Mouse (Mus musculus) small intestine, adult 2 months (tissue): ENCODE measurements around the gene Gm5431. TPM values are rescaled to one million over a fixed set of nuclear protein-coding genes. Genes with fewer than 3 reads are reported as not detected.

ENCODE experiments used
- H3K27ac ChIP-seq: fragments of 200-500 bp; 2 replicates; pipeline ENCODE4 v1.5.1; 2012; ENCODE audit warnings: low read depth, low read length, control low read depth, inconsistent platforms; ENCODE audit not compliant: insufficient read depth
- H3K27me3 ChIP-seq: fragments of 200-500 bp; 2 replicates; pipeline ENCODE4 v1.6.1; 2012; ENCODE audit warnings: mild to moderate bottlenecking, moderate library complexity, low read length, inconsistent platforms; ENCODE audit not compliant: control insufficient read depth, insufficient read depth
- H3K36me3 ChIP-seq: fragments of 200-500 bp; 2 replicates; pipeline ENCODE4 v1.6.1; 2012; ENCODE audit warnings: mild to moderate bottlenecking, low read length, control low read depth, inconsistent platforms; ENCODE audit not compliant: control insufficient read depth, insufficient read depth
- H3K4me1 ChIP-seq: fragments of 200-500 bp; 2 replicates; pipeline ENCODE4 v1.6.1; 2012; ENCODE audit warnings: low read length, inconsistent platforms, mixed read lengths; ENCODE audit not compliant: control insufficient read depth, insufficient read depth, insufficient read length
- H3K4me3 ChIP-seq: fragments of 200-500 bp; 2 replicates; pipeline ENCODE4 v1.5.1; 2012; ENCODE audit warnings: low read depth, mild to moderate bottlenecking, control low read depth, inconsistent platforms, low read length, moderate library complexity
- CTCF ChIP-seq: fragments of 200-500 bp; IDR thresholded peaks from 2 replicates; pipeline ENCODE4 v1.5.1; 2012; ENCODE audit warnings: low read depth, mild to moderate bottlenecking, control low read depth, inconsistent platforms, low read length, moderate library complexity, mixed read lengths; ENCODE audit not compliant: insufficient replicate concordance, insufficient read length; ENCODE audit errors: extremely low read depth
- POLR2A ChIP-seq: fragments of 200-500 bp; IDR thresholded peaks from 2 replicates; pipeline ENCODE4 v1.6.1; 2012; ENCODE audit warnings: low read depth, mild to moderate bottlenecking, control low read depth, inconsistent platforms, low read length, moderate library complexity
- WGBS: fragments of 180-500 bp; shearing (Covaris S2); methylation state at CpG from one replicate; pipeline ENCODE4 v1.1.7; 2018; 5-methylcytosine and 5-hydroxymethylcytosine counted together
- polyA plus RNA-seq: library from polyadenylated mRNA; depleted of rRNA; stranded (reverse); fragments of >200 nt; gene quantifications from 2 replicates; pipeline ENCODE4 v1.2.3, GENCODE M21; 2012

Gm5431 gene
- polyA plus RNA-seq, 1 experiment = 3.1 TPM

DNA sequence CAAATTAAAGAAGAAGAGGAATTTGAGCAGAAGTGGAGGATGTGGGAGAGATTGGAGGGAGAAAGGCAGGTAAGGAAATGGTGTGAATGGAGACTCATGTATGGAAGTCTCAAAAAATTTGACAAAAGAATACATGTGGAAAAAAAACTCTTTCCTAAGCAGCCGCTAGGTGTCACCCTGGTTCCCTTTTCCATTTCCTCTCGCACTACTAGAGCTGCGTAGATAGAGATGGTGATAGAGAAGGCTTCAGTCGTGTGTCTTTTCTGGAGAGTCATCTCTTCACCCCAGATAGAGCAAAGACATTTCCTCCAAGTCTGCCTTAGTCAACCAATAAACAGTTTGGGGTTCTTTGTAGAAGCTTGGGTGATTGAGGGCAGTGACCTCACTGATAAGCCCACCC, 27.5 kb downstream of the Gm5431 start:
- peaks cover 8% of the 10 kb centered on the region; the same call in 1 of the 2 replicates for H3K4me1 ChIP-seq
- WGBS = 0% methylated on average over 4 of the region's 4 CpGs
- H3K4me3 ChIP-seq = no peak overlapping the region
- H3K27ac ChIP-seq = no peak overlapping the region
- H3K36me3 ChIP-seq = no peaks in the 10 kb centered on the region
- H3K27me3 ChIP-seq = no peaks in the 10 kb centered on the region
- no peak for TF ChIP-seq POLR2A
- TF ChIP-seq CTCF = no peak

DNA sequence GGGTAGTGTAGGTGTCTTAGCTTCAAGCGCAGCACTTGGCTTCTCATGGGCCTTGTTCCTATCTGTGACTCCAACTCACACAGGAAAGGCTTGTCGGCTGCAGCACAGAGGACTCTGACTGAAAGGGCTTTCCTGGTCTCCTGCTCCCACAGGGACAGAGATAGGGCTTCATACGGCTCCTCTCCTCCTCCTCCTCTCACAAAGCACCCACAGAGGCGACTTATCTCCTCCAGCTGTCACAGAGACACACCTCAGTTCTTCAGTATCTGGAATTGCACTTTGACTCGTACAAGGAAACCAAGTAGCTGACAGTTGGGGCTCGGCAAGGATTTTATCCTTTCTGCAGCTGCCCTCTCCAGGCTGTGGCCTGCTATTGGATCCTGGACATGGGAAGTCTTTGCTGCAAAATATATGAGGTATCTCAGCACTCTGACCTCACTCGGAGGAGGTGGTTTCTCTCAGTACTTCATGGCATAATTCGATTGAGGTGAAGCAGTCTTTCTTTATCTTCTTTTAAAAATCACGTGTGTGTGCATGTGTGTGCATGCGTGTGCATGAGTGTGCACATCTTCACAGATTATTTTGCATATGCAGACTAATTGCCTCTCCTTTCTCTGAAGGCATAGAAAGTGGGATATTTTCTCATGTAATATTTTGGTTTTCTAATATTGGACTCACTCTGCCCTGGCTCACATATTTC, 28.3 kb downstream of the Gm5431 start:
- peaks cover 10% of the 10 kb centered on the region; the same call in 1 of the 2 replicates for H3K4me1 ChIP-seq
- WGBS = 26% methylated on average over 10 of the region's 10 CpGs
- no peak overlapping the region; the same call in 1 of the 2 replicates for H3K4me3 ChIP-seq

DNA sequence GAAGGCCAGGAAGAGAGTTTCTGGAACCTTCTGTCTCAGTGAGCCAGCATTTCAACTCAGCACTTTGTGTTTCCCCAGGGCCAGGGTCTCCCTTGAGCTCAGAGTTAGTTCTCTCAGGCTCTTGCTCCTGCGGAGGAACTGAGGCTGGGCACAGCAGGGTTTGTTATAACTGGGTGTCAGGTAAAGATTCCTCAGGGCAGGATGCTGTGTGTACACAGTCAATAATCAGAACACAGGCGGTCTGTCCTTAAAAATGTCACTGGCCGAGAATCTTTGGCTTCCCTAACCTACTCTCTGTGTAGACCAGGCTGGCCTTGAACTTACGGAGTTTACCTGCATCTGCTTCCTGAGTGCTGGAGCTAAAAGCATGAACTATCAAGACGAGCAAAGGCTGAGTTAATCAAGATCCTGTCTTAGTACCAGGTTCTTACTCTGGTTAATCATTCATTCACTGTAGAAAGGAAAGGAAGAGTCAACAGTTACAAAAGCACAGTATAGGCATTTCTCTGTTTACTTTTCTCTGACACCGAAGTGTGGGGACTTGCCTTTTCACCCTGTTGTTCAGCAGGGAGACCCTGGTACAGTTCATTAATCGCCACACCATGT, 29.2 kb downstream of the Gm5431 start:
- peaks cover 14% of the 10 kb centered on the region; the same call in 1 of the 2 replicates for H3K4me1 ChIP-seq

More for the DNA sequence above, 28.3 kb downstream of the Gm5431 start:
- peak overlapping the region; percentile 94 for H3K27ac ChIP-seq
- no peaks in the 10 kb centered on the region for H3K27me3 ChIP-seq
- TF ChIP-seq CTCF (peak; percentile 52; the same call in 1 of the 2 replicates), POLR2A (peak; percentile 30; the same call in 1 of the 2 replicates)
- no peaks in the 10 kb centered on the region for H3K36me3 ChIP-seq

DNA sequence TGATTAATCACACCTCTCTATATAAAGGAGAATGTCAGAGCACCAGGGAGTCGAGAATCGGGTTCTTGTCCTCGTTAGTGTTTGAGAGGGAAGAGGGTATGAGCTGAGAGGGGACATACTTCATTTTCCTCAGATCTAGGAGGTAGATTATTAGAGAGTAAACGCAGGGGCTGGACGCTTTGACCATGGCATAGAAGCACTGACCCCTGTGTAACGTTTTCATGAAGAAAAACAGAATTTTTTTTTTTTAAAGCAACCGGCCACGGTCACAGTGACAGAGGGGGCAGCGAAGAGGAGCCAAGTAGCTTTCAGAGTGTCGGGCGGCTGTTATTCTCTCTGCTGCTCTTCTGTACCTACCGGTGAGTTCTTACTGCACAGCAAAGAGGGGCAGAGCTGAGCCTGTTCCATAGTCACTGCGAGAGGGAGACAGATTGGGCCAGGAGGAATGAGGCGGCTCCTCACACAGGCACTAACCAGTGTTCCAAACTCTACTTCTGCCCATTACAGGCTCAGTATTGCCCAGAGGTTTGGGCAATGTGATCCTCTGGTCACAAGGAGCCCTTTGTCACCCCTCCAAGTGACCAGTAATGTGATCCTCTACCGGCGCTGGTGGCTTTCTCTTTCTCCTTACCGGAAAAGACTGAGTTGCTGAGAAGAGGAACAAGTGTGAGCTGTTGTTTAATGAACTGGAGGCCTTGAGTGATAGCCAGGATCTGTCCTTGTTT, 30.0 kb downstream of the Gm5431 start:
- Histone ChIP-seq H3K4me1 (peaks cover 14% of the 10 kb centered on the region; the same call in 1 of the 2 replicates), H3K4me3 (peak overlapping the region; percentile 81), H3K27me3 (no peaks in the 10 kb centered on the region), H3K36me3 (peaks cover 4% of the 10 kb centered on the region), H3K27ac (peak overlapping the region; percentile 94)
- 4% methylated on average over 17 of the region's 17 CpGs for WGBS
- TF ChIP-seq CTCF (peak; percentile 23; the same call in 1 of the 2 replicates), POLR2A (no peak)

More for the DNA sequence above, 29.2 kb downstream of the Gm5431 start:
- Histone ChIP-seq H3K4me3 (0 out of 2 replicates have a peak overlapping the region, but pooled peaks have one; percentile 21), H3K27ac (peak overlapping the region; percentile 94), H3K27me3 (no peaks in the 10 kb centered on the region), H3K36me3 (no peaks in the 10 kb centered on the region; the same call in none of the 2 replicates)
- 23% methylated on average over 7 of the region's 7 CpGs for WGBS
- TF ChIP-seq POLR2A (no peak), CTCF (no peak)

DNA sequence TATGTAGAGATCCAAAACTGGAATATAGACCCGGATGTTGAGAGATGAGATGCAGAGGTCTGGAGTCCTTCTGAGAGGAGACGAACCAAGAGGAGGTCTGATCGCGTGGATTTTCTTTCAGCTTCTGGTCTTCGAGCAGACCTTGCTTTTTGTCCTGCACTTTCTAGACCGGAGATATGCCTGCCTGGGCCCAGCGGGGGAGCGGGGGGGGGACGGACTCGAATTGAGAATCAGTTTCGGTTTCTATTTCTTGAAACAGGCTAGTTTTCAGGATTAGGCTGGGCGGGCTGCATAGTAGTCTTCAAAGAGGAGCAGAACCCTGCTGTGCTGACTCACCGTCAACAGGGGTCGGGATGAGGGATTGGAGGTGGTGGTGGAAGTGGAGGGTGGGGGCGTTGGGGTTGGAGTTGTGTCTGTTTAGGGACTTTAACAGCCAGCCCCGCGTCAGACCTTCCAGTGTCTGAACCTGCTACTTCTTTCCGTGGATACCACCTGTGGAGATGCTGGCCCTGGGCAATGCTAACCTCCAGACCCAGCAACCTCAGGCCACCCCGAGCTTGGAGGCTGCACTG, 30.7 kb downstream of the Gm5431 start, which contains the start of gene Irgm1:
Gene Irgm1 (minus strand): TSS at position 483 of the 572 bp plus-strand sequence.
- WGBS = under 1% methylated on average over 19 of the region's 19 CpGs
- H3K36me3 ChIP-seq = peaks cover 10% of the 10 kb centered on the region
- peaks cover 14% of the 10 kb centered on the region; the same call in 1 of the 2 replicates for H3K4me1 ChIP-seq
- peak within 1 kb of the TSS; percentile 94 for H3K27ac ChIP-seq
- peak within 1 kb of the TSS; percentile 81 for H3K4me3 ChIP-seq
- H3K27me3 ChIP-seq = no peaks in the 10 kb centered on the region
- TF ChIP-seq POLR2A = peak; percentile 60
- no peak for TF ChIP-seq CTCF

DNA sequence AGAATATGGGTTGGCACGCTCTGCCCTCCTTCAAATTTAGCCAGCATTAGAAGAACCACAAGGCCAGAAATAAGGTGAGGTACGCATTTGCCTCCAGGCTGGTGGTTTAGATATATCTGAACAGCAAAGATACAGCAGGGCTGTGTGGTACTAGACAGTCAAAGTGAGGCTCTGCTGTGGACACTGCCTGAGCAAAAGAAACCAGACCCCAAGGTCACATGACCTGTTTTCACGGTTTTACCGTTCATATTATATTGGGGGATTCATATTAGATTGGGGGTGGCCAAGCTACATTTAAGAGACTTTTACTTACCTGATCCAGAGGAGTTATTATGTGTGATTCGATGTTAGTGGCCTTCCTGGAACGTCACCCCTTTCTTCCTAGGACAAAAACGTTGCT, 31.2 kb downstream of the Gm5431 start:
- WGBS = 1% methylated on average over 7 of the region's 7 CpGs
- H3K36me3 ChIP-seq = peaks cover 15% of the 10 kb centered on the region
- H3K4me3 ChIP-seq = peak overlapping the region; percentile 81
- peaks cover 14% of the 10 kb centered on the region; the same call in 1 of the 2 replicates for H3K4me1 ChIP-seq
- H3K27me3 ChIP-seq = no peaks in the 10 kb centered on the region
- H3K27ac ChIP-seq = peak overlapping the region; percentile 94
- TF ChIP-seq POLR2A (no peak), CTCF (no peak)
